Mouse (Mus musculus) small intestine, adult 2 months (tissue): ENCODE results near the gene Smok2a.
"Not testable (repeated sequence)": the region's sequence is repeated elsewhere in the genome, so short reads cannot be mapped to it uniquely, and the experiment has no call there.

Experiments used
- CTCF ChIP-seq: fragments of 200-500 bp; IDR thresholded peaks from 2 replicates; pipeline ENCODE4 v1.5.1; 2012; ENCODE audit warnings: low read depth, mild to moderate bottlenecking, control low read depth, inconsistent platforms, low read length, moderate library complexity, mixed read lengths; ENCODE audit not compliant: insufficient replicate concordance, insufficient read length; ENCODE audit errors: extremely low read depth
- POLR2A ChIP-seq: fragments of 200-500 bp; IDR thresholded peaks from 2 replicates; pipeline ENCODE4 v1.6.1; 2012; ENCODE audit warnings: low read depth, mild to moderate bottlenecking, control low read depth, inconsistent platforms, low read length, moderate library complexity

- not testable (repeated sequence) for TF ChIP-seq CTCF, POLR2A
These were observed 33.4 kb upstream of the Smok2a start for GRCm38 (mm10) chr17:13187621-13188020.
